Mouse (Mus musculus): Measurements from ENCODE around the gene Tnrc6c. TPM values are rescaled to one million over a fixed set of nuclear protein-coding genes. Genes with fewer than 3 reads are reported as not detected.
A peak's percentile ranks its signal among the peaks of the same experiment; 100 is the strongest.

The Tnrc6c gene
- polyA plus RNA-seq, 1 experiment from 2014 or later = 8.7 TPM

GRCm38 (mm10) chr11:117691311-117691710, 37.2 kb downstream of the Tnrc6c start:
- no peak overlapping the region for H3K4me3 ChIP-seq (ENCODE audit: control insufficient read depth in 1 of 2, insufficient read depth in 1 of 2, low read depth in 1 of 2, low read length in 2 of 2)
- peaks cover 19 to 52% of the 10 kb centered on the region in 2 experiments for H3K4me1 ChIP-seq (ENCODE audit: control insufficient read depth in 2 of 2, insufficient read depth in 2 of 2, low read length in 2 of 2)
- H3K27ac ChIP-seq (replicated peaks in 1 of 2; ENCODE audit: control insufficient read depth in 1 of 2, insufficient read depth in 1 of 2, low read depth in 2 of 2, low read length in 2 of 2) = no peak overlapping the region
- no peak overlapping the region for H3K4me2 ChIP-seq (ENCODE audit: low read length)
- ATAC-seq (ENCODE audit: insufficient number of reproducible peaks, insufficient read depth, low FRiP score, low read depth) = no peak
- H3K27me3 ChIP-seq (ENCODE audit: control insufficient read depth, insufficient read depth, low read length) = no peaks in the 10 kb centered on the region
- H3K9ac ChIP-seq (ENCODE audit: low read length) = no peak overlapping the region
- H3K9me3 ChIP-seq (ENCODE audit: control insufficient read depth, low read length) = no peaks in the 10 kb centered on the region
- H3K36me3 ChIP-seq (ENCODE audit: control insufficient read depth, insufficient read depth, low read length) = no peaks in the 10 kb centered on the region

- peaks cover 7 to 41% of the 10 kb centered on the region in 2 experiments for H3K4me1 ChIP-seq (ENCODE audit: control insufficient read depth in 2 of 2, insufficient read depth in 2 of 2, low read length in 2 of 2)
These were observed 40.0 kb downstream of the Tnrc6c start for GRCm38 (mm10) chr11:117694050-117694449.

GRCm38 (mm10) chr11:117696585-117696984, 42.5 kb downstream of the Tnrc6c start:
- H3K9me3 ChIP-seq (ENCODE audit: control insufficient read depth, low read length) = no peaks in the 10 kb centered on the region
- no peak for ATAC-seq (ENCODE audit: insufficient number of reproducible peaks, insufficient read depth, low FRiP score, low read depth)
- H3K27ac ChIP-seq (replicated peaks in 1 of 2; ENCODE audit: control insufficient read depth in 1 of 2, insufficient read depth in 1 of 2, low read depth in 2 of 2, low read length in 2 of 2) = no peak overlapping the region
- 70% methylated on average over 6 of the region's 6 CpGs for WGBS
- no peak overlapping the region for H3K9ac ChIP-seq (ENCODE audit: low read length)
- no peaks in the 10 kb centered on the region for H3K36me3 ChIP-seq (ENCODE audit: control insufficient read depth, insufficient read depth, low read length)
- no peaks in the 10 kb centered on the region for H3K27me3 ChIP-seq (ENCODE audit: control insufficient read depth, insufficient read depth, low read length)
- H3K4me3 ChIP-seq (ENCODE audit: control insufficient read depth in 1 of 2, insufficient read depth in 1 of 2, low read depth in 1 of 2, low read length in 2 of 2) = no peak overlapping the region
- H3K4me2 ChIP-seq (ENCODE audit: low read length) = no peak overlapping the region
- peaks cover 7 to 44% of the 10 kb centered on the region in 2 experiments for H3K4me1 ChIP-seq (ENCODE audit: control insufficient read depth in 2 of 2, insufficient read depth in 2 of 2, low read length in 2 of 2)

More at GRCm38 (mm10) chr11:117694050-117694449, 40.0 kb downstream of the Tnrc6c start:
- no peak overlapping the region for H3K4me3 ChIP-seq (ENCODE audit: control insufficient read depth in 1 of 2, insufficient read depth in 1 of 2, low read depth in 1 of 2, low read length in 2 of 2)
- H3K9me3 ChIP-seq (ENCODE audit: control insufficient read depth, low read length) = no peaks in the 10 kb centered on the region
- 53% methylated on average over 5 of the region's 5 CpGs for WGBS
- no peak overlapping the region for H3K4me2 ChIP-seq (ENCODE audit: low read length)
- no peaks in the 10 kb centered on the region for H3K36me3 ChIP-seq (ENCODE audit: control insufficient read depth, insufficient read depth, low read length)
- peak overlapping the region in 1 of 2 experiments; percentile 10; a peak in 1 of 4 replicates for H3K27ac ChIP-seq (replicated peaks in 1 of 2; ENCODE audit: control insufficient read depth in 1 of 2, insufficient read depth in 1 of 2, low read depth in 2 of 2, low read length in 2 of 2)
- no peaks in the 10 kb centered on the region for H3K27me3 ChIP-seq (ENCODE audit: control insufficient read depth, insufficient read depth, low read length)
- no peak overlapping the region for H3K9ac ChIP-seq (ENCODE audit: low read length)
- ATAC-seq (ENCODE audit: insufficient number of reproducible peaks, insufficient read depth, low FRiP score, low read depth) = no peak

- Histone ChIP-seq H3K27ac (replicated peaks in 1 of 2; ENCODE audit: control insufficient read depth in 1 of 2, insufficient read depth in 1 of 2, low read depth in 2 of 2, low read length in 2 of 2) (no peak overlapping the region), H3K4me2 (ENCODE audit: low read length) (no peak overlapping the region), H3K9ac (ENCODE audit: low read length) (no peak overlapping the region), H3K27me3 (ENCODE audit: control insufficient read depth, insufficient read depth, low read length) (no peaks in the 10 kb centered on the region), H3K9me3 (ENCODE audit: control insufficient read depth, low read length) (no peaks in the 10 kb centered on the region), H3K4me1 (ENCODE audit: control insufficient read depth in 2 of 2, insufficient read depth in 2 of 2, low read length in 2 of 2) (peaks cover 2 to 18% of the 10 kb centered on the region in 2 experiments; a peak in 3 of 4 replicates), H3K4me3 (ENCODE audit: control insufficient read depth in 1 of 2, insufficient read depth in 1 of 2, low read depth in 1 of 2, low read length in 2 of 2) (no peak overlapping the region), H3K36me3 (ENCODE audit: control insufficient read depth, insufficient read depth, low read length) (peaks cover 17% of the 10 kb centered on the region)
- WGBS = 54% methylated on average over 4 of the region's 4 CpGs
- no peak for ATAC-seq (ENCODE audit: insufficient number of reproducible peaks, insufficient read depth, low FRiP score, low read depth)
These were observed 46.8 kb downstream of the Tnrc6c start for GRCm38 (mm10) chr11:117700871-117701270.

- Histone ChIP-seq H3K27ac (replicated peaks in 1 of 2; ENCODE audit: control insufficient read depth in 1 of 2, insufficient read depth in 1 of 2, low read depth in 2 of 2, low read length in 2 of 2) (peak overlapping the region in 1 of 2 experiments; percentile 80; a peak in 1 of 4 replicates), H3K9me3 (ENCODE audit: control insufficient read depth, low read length) (no peaks in the 10 kb centered on the region), H3K36me3 (ENCODE audit: control insufficient read depth, insufficient read depth, low read length) (peaks cover 17% of the 10 kb centered on the region), H3K4me1 (ENCODE audit: control insufficient read depth in 2 of 2, insufficient read depth in 2 of 2, low read length in 2 of 2) (peaks cover 9 to 33% of the 10 kb centered on the region in 2 experiments), H3K9ac (ENCODE audit: low read length) (no peak overlapping the region), H3K27me3 (ENCODE audit: control insufficient read depth, insufficient read depth, low read length) (no peaks in the 10 kb centered on the region), H3K4me2 (ENCODE audit: low read length) (no peak overlapping the region), H3K4me3 (ENCODE audit: control insufficient read depth in 1 of 2, insufficient read depth in 1 of 2, low read depth in 1 of 2, low read length in 2 of 2) (no peak overlapping the region)
- ATAC-seq (ENCODE audit: insufficient number of reproducible peaks, insufficient read depth, low FRiP score, low read depth) = no peak
- WGBS = 90% methylated on average over 2 of the region's 2 CpGs
These were observed 52.2 kb downstream of the Tnrc6c start for GRCm38 (mm10) chr11:117706267-117706666.

- WGBS = 20% methylated on average over 2 of the region's 2 CpGs
- H3K9ac ChIP-seq (ENCODE audit: low read length) = no peak overlapping the region
- H3K27ac ChIP-seq (replicated peaks in 1 of 2; ENCODE audit: control insufficient read depth in 1 of 2, insufficient read depth in 1 of 2, low read depth in 2 of 2, low read length in 2 of 2) = peak overlapping the region; percentile 31 to 80
- peaks cover 9 to 33% of the 10 kb centered on the region in 2 experiments for H3K4me1 ChIP-seq (ENCODE audit: control insufficient read depth in 2 of 2, insufficient read depth in 2 of 2, low read length in 2 of 2)
- H3K9me3 ChIP-seq (ENCODE audit: control insufficient read depth, low read length) = no peaks in the 10 kb centered on the region
- peak; percentile 37; the same call in 1 of the 2 replicates for ATAC-seq (ENCODE audit: insufficient number of reproducible peaks, insufficient read depth, low FRiP score, low read depth)
- peaks cover 16% of the 10 kb centered on the region for H3K36me3 ChIP-seq (ENCODE audit: control insufficient read depth, insufficient read depth, low read length)
- no peak overlapping the region for H3K4me3 ChIP-seq (ENCODE audit: control insufficient read depth in 1 of 2, insufficient read depth in 1 of 2, low read depth in 1 of 2, low read length in 2 of 2)
- H3K4me2 ChIP-seq (ENCODE audit: low read length) = no peak overlapping the region
- no peaks in the 10 kb centered on the region for H3K27me3 ChIP-seq (ENCODE audit: control insufficient read depth, insufficient read depth, low read length)
These were observed 53.1 kb downstream of the Tnrc6c start for GRCm38 (mm10) chr11:117707238-117707637.

GRCm38 (mm10) chr11:117709308-117709707, 55.2 kb downstream of the Tnrc6c start:
- Histone ChIP-seq H3K4me2 (ENCODE audit: low read length) (no peak overlapping the region), H3K9ac (ENCODE audit: low read length) (no peak overlapping the region), H3K27me3 (ENCODE audit: control insufficient read depth, insufficient read depth, low read length) (no peaks in the 10 kb centered on the region), H3K27ac (replicated peaks in 1 of 2; ENCODE audit: control insufficient read depth in 1 of 2, insufficient read depth in 1 of 2, low read depth in 2 of 2, low read length in 2 of 2) (no peak overlapping the region), H3K4me3 (ENCODE audit: control insufficient read depth in 1 of 2, insufficient read depth in 1 of 2, low read depth in 1 of 2, low read length in 2 of 2) (no peak overlapping the region), H3K4me1 (ENCODE audit: control insufficient read depth in 2 of 2, insufficient read depth in 2 of 2, low read length in 2 of 2) (peaks cover 9 to 33% of the 10 kb centered on the region in 2 experiments), H3K9me3 (ENCODE audit: control insufficient read depth, low read length) (0 out of 2 replicates have a peak, but pooled peaks cover 4% of the 10 kb centered on the region), H3K36me3 (ENCODE audit: control insufficient read depth, insufficient read depth, low read length) (peaks cover 4% of the 10 kb centered on the region)
- no peak for ATAC-seq (ENCODE audit: insufficient number of reproducible peaks, insufficient read depth, low FRiP score, low read depth)
- 63% methylated on average over 4 of the region's 4 CpGs for WGBS

- no peak for ATAC-seq (ENCODE audit: insufficient number of reproducible peaks, insufficient read depth, low FRiP score, low read depth)
- Histone ChIP-seq H3K27me3 (ENCODE audit: control insufficient read depth, insufficient read depth, low read length) (no peaks in the 10 kb centered on the region), H3K4me3 (ENCODE audit: control insufficient read depth in 1 of 2, insufficient read depth in 1 of 2, low read depth in 1 of 2, low read length in 2 of 2) (no peak overlapping the region), H3K9me3 (ENCODE audit: control insufficient read depth, low read length) (0 out of 2 replicates have a peak, but pooled peaks cover 4% of the 10 kb centered on the region), H3K27ac (replicated peaks in 1 of 2; ENCODE audit: control insufficient read depth in 1 of 2, insufficient read depth in 1 of 2, low read depth in 2 of 2, low read length in 2 of 2) (no peak overlapping the region), H3K36me3 (ENCODE audit: control insufficient read depth, insufficient read depth, low read length) (peaks cover 19% of the 10 kb centered on the region), H3K4me1 (ENCODE audit: control insufficient read depth in 2 of 2, insufficient read depth in 2 of 2, low read length in 2 of 2) (peaks cover 9 to 36% of the 10 kb centered on the region in 2 experiments), H3K9ac (ENCODE audit: low read length) (no peak overlapping the region), H3K4me2 (ENCODE audit: low read length) (no peak overlapping the region)
- 67% methylated on average over 2 of the region's 2 CpGs for WGBS
These were observed 56.8 kb downstream of the Tnrc6c start for GRCm38 (mm10) chr11:117710815-117711294.
